Mouse (Mus musculus) megakaryocyte progenitor cell, adult 5-6 weeks (primary cell): ENCODE data around the gene Rps8. TPM values are rescaled to one million over a fixed set of nuclear protein-coding genes. Genes with fewer than 3 reads are reported as not detected.

Experiments used
- ATAC-seq: replicated peaks from 2 replicates; pipeline ENCODE4 v1.8.0; 2016; ENCODE audit warnings: mild to moderate bottlenecking, moderate TSS enrichment, inconsistent platforms; ENCODE audit not compliant: poor library complexity
- total RNA-seq, 2 experiments: library from RNA; stranded (forward) in 1 of 2; stranded (reverse) in 1 of 2; fragments of 157-497, 149-512 nt in 1 of 2; fragments of 200-1000 nt in 1 of 2; gene quantifications; 2 replicates each; pipeline versions ENCODE4 v1.2.3 to v1.2.4; 2015 to 2017

Gene Rps8
- total RNA-seq, 2 experiments from 2014 or later: 2,131 to 4,838 TPM

DNA sequence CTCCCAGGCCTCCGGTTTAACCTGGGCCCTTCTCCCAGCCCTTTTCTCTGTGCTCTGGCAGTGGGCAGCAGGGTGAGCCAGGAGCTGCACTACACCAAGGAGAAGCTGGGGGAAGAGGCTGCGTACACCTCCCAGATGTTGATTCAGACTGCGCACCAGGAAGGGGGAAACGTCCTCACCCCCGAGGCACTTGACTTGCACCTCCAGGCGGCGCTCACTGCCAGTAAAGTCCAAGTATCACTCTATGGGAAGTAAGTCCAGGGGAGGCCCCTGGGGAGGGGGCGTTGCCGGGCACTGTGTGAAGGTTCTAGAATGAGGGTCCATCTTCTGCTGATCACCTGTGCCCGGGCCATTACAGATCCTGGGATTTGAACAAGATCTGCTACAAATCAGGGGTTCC, 51.4 kb downstream of the Rps8 start:
- no peak for ATAC-seq

Other genes starting within 250 kb of the Rps8 start
- gene Urod, start 161.8 kb downstream of the Rps8 start, total RNA-seq (2015): 47.4 and 80.4 TPM in 2 replicates
- gene Urod, start 161.8 kb downstream of the Rps8 start, total RNA-seq (2017): 49.4 and 50.7 TPM in 2 replicates
- 4.2 and 5.2 TPM in 2 replicates for gene Hectd3, start 160.9 kb downstream of the Rps8 start, total RNA-seq (2015)
- gene Hectd3, start 160.9 kb downstream of the Rps8 start, total RNA-seq (2017): 12.2 and 13.6 TPM in 2 replicates
- 31.6 and 32.9 TPM in 2 replicates for gene Eif2b3, start 136.8 kb downstream of the Rps8 start, total RNA-seq (2015)
- gene Eif2b3, start 136.8 kb downstream of the Rps8 start, total RNA-seq (2017): 30.9 and 44.8 TPM in 2 replicates
- gene Ptch2, start 60.2 kb downstream of the Rps8 start, total RNA-seq (2015): 0.30 and 1.3 TPM in 2 replicates
- gene Ptch2, start 60.2 kb downstream of the Rps8 start, total RNA-seq (2017): 0.08 and 0.57 TPM in 2 replicates
- 9.1 and 10.2 TPM in 2 replicates for gene Btbd19, start 30.5 kb downstream of the Rps8 start, total RNA-seq (2015)
- gene Btbd19, start 30.5 kb downstream of the Rps8 start, total RNA-seq (2017): 6.4 and 8.9 TPM in 2 replicates
- not detected in 2 replicates for gene Tctex1d4, start 29.4 kb downstream of the Rps8 start, total RNA-seq (2015)
- gene Tctex1d4, start 29.4 kb downstream of the Rps8 start, total RNA-seq (2017): not detected in 2 replicates
- gene Plk3, start 22.3 kb downstream of the Rps8 start, total RNA-seq (2015): 1.4 and 2.0 TPM in 2 replicates
- 1.1 and 4.1 TPM in 2 replicates for gene Plk3, start 22.3 kb downstream of the Rps8 start, total RNA-seq (2017)
- gene Kif2c, start 26.4 kb upstream of the Rps8 start, total RNA-seq (2015): 33.3 and 33.7 TPM in 2 replicates
- gene Kif2c, start 26.4 kb upstream of the Rps8 start, total RNA-seq (2017): 45.9 and 46.4 TPM in 2 replicates
- gene Tmem53, start 95.7 kb upstream of the Rps8 start, total RNA-seq (2015): 6.2 and 8.5 TPM in 2 replicates
- 1.7 and 4.9 TPM in 2 replicates for gene Tmem53, start 95.7 kb upstream of the Rps8 start, total RNA-seq (2017)
- gene Armh1, start 95.9 kb upstream of the Rps8 start, total RNA-seq (2015): not detected in 2 replicates
- gene Armh1, start 95.9 kb upstream of the Rps8 start, total RNA-seq (2017): not detected in 2 replicates